11 mouse cellular contexts compared by ENCODE assay signal in genomic region chr3:69469463-69470141, GRCm38 (mm10).
A peak's percentile ranks its signal among the peaks of the same experiment; 100 is the strongest.
DNase-seq lines count a peak whose midpoint lies in the region; ATAC-seq lines count a peak whose summit lies in the region.
"Had no signal": no experiment of that assay in that cellular context is flagged by ENCODE, and none has a peak within 500 bp of the region (broad histone marks: within the 10 kb centered on the region; RNA-seq: fewer than 3 reads in every experiment).

No protein-coding gene starts in this region.

- H3K27me3 ChIP-seq in heart, embryonic 12.5 days (replicated peaks) = no peaks in the 10 kb centered on the region
- no peaks in the 10 kb centered on the region for H3K27me3 ChIP-seq in embryonic facial prominence, embryonic 10.5 days (replicated peaks; ENCODE audit: low read depth, poor library complexity, severe bottlenecking)
- no peaks in the 10 kb centered on the region for H3K27me3 ChIP-seq in liver, embryonic 13.5 days
- no peaks in the 10 kb centered on the region for H3K27me3 ChIP-seq in kidney, embryonic 14.5 days (ENCODE audit: control insufficient read depth, insufficient read depth, low read length)

- intact Hi-C loops in heart, postnatal 25 days (cut with DNase I) = no loop called here

- peaks cover 3% of the 10 kb centered on the region; the same call in 1 of the 2 replicates for H3K9me3 ChIP-seq in heart, embryonic 12.5 days (replicated peaks)
- no peaks in the 10 kb centered on the region; the same call in 1 of the 2 replicates for H3K9me3 ChIP-seq in embryonic facial prominence, embryonic 10.5 days
- 0 out of 2 replicates have a peak, but pooled peaks cover 5% of the 10 kb centered on the region for H3K9me3 ChIP-seq in liver, embryonic 13.5 days (replicated peaks)
- no peaks in the 10 kb centered on the region for H3K9me3 ChIP-seq in kidney, embryonic 14.5 days (ENCODE audit: control insufficient read depth, low read length)

- no peak for ATAC-seq in heart, embryonic 12.5 days (ENCODE audit: insufficient number of reproducible peaks, low FRiP score)
- peak; percentile 97 for ATAC-seq in liver, embryonic 13.5 days (ENCODE audit: low read depth)
- ATAC-seq in kidney, embryonic 14.5 days (ENCODE audit: low FRiP score, low TSS enrichment) = no peak

- no peak for DNase-seq in heart, postnatal 25 days (ENCODE audit: low spot score)
- peak; percentile 90 for DNase-seq in 416B (ENCODE audit: low read depth)
- DNase-seq in embryonic facial prominence, embryonic 10.5 days (ENCODE audit: low spot score) = no peak
- DNase-seq in liver, embryonic 13.5 days = peak; percentile 60
- DNase-seq in urinary bladder, postnatal 14 days (ENCODE audit: low spot score) = no peak
- DNase-seq in retina, postnatal 1 day = no peak
- DNase-seq: gastrocnemius, postnatal 36 days; kidney, adult 9 months; lung, adult 2 months had no signal

- H3K4me2 ChIP-seq in heart, embryonic 12.5 days = no peak overlapping the region; the same call in 1 of the 2 replicates
- H3K4me2 ChIP-seq in liver, embryonic 13.5 days = peak overlapping the region; percentile 49
- no peak overlapping the region for H3K4me2 ChIP-seq in kidney, embryonic 14.5 days (replicated peaks; ENCODE audit: low read depth, low read length)

- H3K4me3 ChIP-seq in heart, embryonic 12.5 days = no peak overlapping the region
- H3K4me3 ChIP-seq in embryonic facial prominence, embryonic 10.5 days = no peak overlapping the region
- H3K4me3 ChIP-seq in liver, embryonic 13.5 days (replicated peaks) = 0 out of 2 replicates have a peak overlapping the region, but pooled peaks have one; percentile 0
- H3K4me3 ChIP-seq in kidney, embryonic 14.5 days (ENCODE audit: low read length) = no peak overlapping the region

- 0 out of 2 replicates have a peak overlapping the region, but pooled peaks have one; percentile 10 for H3K27ac ChIP-seq in heart, embryonic 12.5 days (ENCODE audit: poor library complexity, severe bottlenecking)
- peak overlapping the region; percentile 40; the same call in 1 of the 2 replicates for H3K27ac ChIP-seq in embryonic facial prominence, embryonic 10.5 days (replicated peaks)
- H3K27ac ChIP-seq in liver, embryonic 13.5 days = no peak overlapping the region
- no peak overlapping the region for H3K27ac ChIP-seq in kidney, embryonic 14.5 days (ENCODE audit: low read depth, low read length)

- WGBS in heart, embryonic 12.5 days = 2% methylated on average over 6 of the region's 6 CpGs
- 33% methylated on average over 5 of the region's 6 CpGs for WGBS in embryonic facial prominence, embryonic 10.5 days
- 2% methylated on average over 5 of the region's 6 CpGs for WGBS in liver, embryonic 13.5 days (ENCODE audit: insufficient replicate concordance)
- WGBS in kidney, embryonic 14.5 days = 40% methylated on average over 6 of the region's 6 CpGs

- no peaks in the 10 kb centered on the region for H3K36me3 ChIP-seq in heart, embryonic 12.5 days
- H3K36me3 ChIP-seq in embryonic facial prominence, embryonic 10.5 days (replicated peaks) = no peaks in the 10 kb centered on the region
- no peaks in the 10 kb centered on the region for H3K36me3 ChIP-seq in liver, embryonic 13.5 days
- H3K36me3 ChIP-seq in kidney, embryonic 14.5 days (ENCODE audit: control insufficient read depth, insufficient read depth, low read length) = no peaks in the 10 kb centered on the region

- no peak overlapping the region for H3K9ac ChIP-seq in heart, embryonic 12.5 days
- no peak overlapping the region for H3K9ac ChIP-seq in liver, embryonic 13.5 days
- no peak overlapping the region for H3K9ac ChIP-seq in kidney, embryonic 14.5 days (ENCODE audit: low read depth, low read length)

- H3K4me1 ChIP-seq in heart, embryonic 12.5 days (replicated peaks) = peaks cover 38% of the 10 kb centered on the region
- peaks cover 43% of the 10 kb centered on the region for H3K4me1 ChIP-seq in embryonic facial prominence, embryonic 10.5 days
- H3K4me1 ChIP-seq in liver, embryonic 13.5 days (replicated peaks) = peaks cover 30% of the 10 kb centered on the region
- H3K4me1 ChIP-seq in kidney, embryonic 14.5 days (ENCODE audit: control insufficient read depth, insufficient read depth, low read length) = no peaks in the 10 kb centered on the region

Comparison
In these comparisons a context has a peak if more than half of its experiments do, and no peak if none do; other contexts are left out.
1. H3K27ac ChIP-seq: peak in heart, embryonic 12.5 days (single experiment) and embryonic facial prominence, embryonic 10.5 days (single experiment); none in liver, embryonic 13.5 days (single experiment) and kidney, embryonic 14.5 days (single experiment).
2. DNase-seq: peak in 416B (single experiment) and liver, embryonic 13.5 days (single experiment); none in heart, postnatal 25 days (single experiment), embryonic facial prominence, embryonic 10.5 days (single experiment), urinary bladder, postnatal 14 days (single experiment) and retina, postnatal 1 day (single experiment).